Comparison of ENCODE assay signal across 8 mouse cellular contexts in genomic region chr3:132087011-132087486, GRCm38 (mm10). TPM values are rescaled to one million over a fixed set of nuclear protein-coding genes. Genes with fewer than 3 reads are reported as not detected.
A peak's percentile ranks its signal among the peaks of the same experiment; 100 is the strongest.
DNase-seq lines count a peak whose midpoint lies in the region; ATAC-seq and TF ChIP-seq lines count a peak whose summit lies in the region.

No protein-coding gene starts in this region.

- peak overlapping the region; percentile 42; the same call in 1 of the 2 replicates for H3K9ac ChIP-seq in lung, embryonic 14.5 days
- H3K9ac ChIP-seq in forebrain, embryonic 16.5 days (replicated peaks; ENCODE audit: low read depth, low read length): peak overlapping the region; percentile 51
- peak overlapping the region; percentile 7; the same call in 1 of the 2 replicates for H3K9ac ChIP-seq in intestine, embryonic 16.5 days (ENCODE audit: low read depth, low read length)
- peak overlapping the region; percentile 47 for H3K9ac ChIP-seq in limb, embryonic 11.5 days (ENCODE audit: low read length)

- TF ChIP-seq POLR2A in myocyte (IDR thresholded peaks at IDR 0.05; ENCODE audit: insufficient read length, low read depth): no peak

- no peaks in the 10 kb centered on the region for H3K36me3 ChIP-seq in lung, embryonic 14.5 days (ENCODE audit: insufficient read depth)
- no peaks in the 10 kb centered on the region for H3K36me3 ChIP-seq in forebrain, embryonic 16.5 days (ENCODE audit: control insufficient read depth, insufficient read depth)
- H3K36me3 ChIP-seq in intestine, embryonic 16.5 days (ENCODE audit: control insufficient read depth, insufficient read depth, low read length): no peaks in the 10 kb centered on the region
- H3K36me3 ChIP-seq in limb, embryonic 11.5 days (ENCODE audit: control insufficient read depth, insufficient read depth, low read length): no peaks in the 10 kb centered on the region
- no peaks in the 10 kb centered on the region for H3K36me3 ChIP-seq in myocyte (ENCODE audit: control insufficient read depth, insufficient read depth)

- H3K4me3 ChIP-seq in lung, embryonic 14.5 days (ENCODE audit: low read depth, low read length): peak overlapping the region; percentile 44
- H3K4me3 ChIP-seq in forebrain, embryonic 16.5 days (replicated peaks; ENCODE audit: low read length): peak overlapping the region; percentile 49
- peak overlapping the region; percentile 49 for H3K4me3 ChIP-seq in intestine, embryonic 16.5 days (ENCODE audit: low read length)
- peak overlapping the region; percentile 44 for H3K4me3 ChIP-seq in limb, embryonic 11.5 days (ENCODE audit: low read depth, low read length)
- H3K4me3 ChIP-seq in myocyte: no peak overlapping the region

- no peak overlapping the region for H3ac ChIP-seq in myocyte (ENCODE audit: control insufficient read depth, insufficient read length)

- peak overlapping the region; percentile 90 for H3K4me2 ChIP-seq in lung, embryonic 14.5 days
- peak overlapping the region; percentile 81 for H3K4me2 ChIP-seq in forebrain, embryonic 16.5 days (ENCODE audit: low read length)
- peak overlapping the region; percentile 70 for H3K4me2 ChIP-seq in intestine, embryonic 16.5 days (ENCODE audit: low read depth, low read length)
- peak overlapping the region; percentile 78 for H3K4me2 ChIP-seq in limb, embryonic 11.5 days (ENCODE audit: low read depth, severe bottlenecking)
- H3K4me2 ChIP-seq in myocyte (ENCODE audit: low read depth): peak overlapping the region; percentile 34

- H3K27me3 ChIP-seq in lung, embryonic 14.5 days (ENCODE audit: insufficient read depth, low read length): peaks cover 36% of the 10 kb centered on the region
- H3K27me3 ChIP-seq in forebrain, embryonic 16.5 days (replicated peaks; ENCODE audit: control insufficient read depth, insufficient read depth, low read length): peaks cover 10% of the 10 kb centered on the region
- H3K27me3 ChIP-seq in intestine, embryonic 16.5 days (replicated peaks; ENCODE audit: control insufficient read depth, insufficient read depth, low read length): peaks cover 14% of the 10 kb centered on the region
- no peaks in the 10 kb centered on the region for H3K27me3 ChIP-seq in limb, embryonic 11.5 days (ENCODE audit: control insufficient read depth, insufficient read depth, low read length)
- no peaks in the 10 kb centered on the region for H3K27me3 ChIP-seq in myocyte (ENCODE audit: control insufficient read depth, insufficient read depth, insufficient read length)

- no peaks in the 10 kb centered on the region for H3K9me3 ChIP-seq in lung, embryonic 14.5 days (ENCODE audit: low read depth, low read length)
- H3K9me3 ChIP-seq in forebrain, embryonic 16.5 days (ENCODE audit: control insufficient read depth, low read length): no peaks in the 10 kb centered on the region
- no peaks in the 10 kb centered on the region for H3K9me3 ChIP-seq in intestine, embryonic 16.5 days (ENCODE audit: control insufficient read depth, low read length)
- no peaks in the 10 kb centered on the region for H3K9me3 ChIP-seq in limb, embryonic 11.5 days (ENCODE audit: control insufficient read depth, low read length)

- TF ChIP-seq CTCF in lung, embryonic 14.5 days (IDR thresholded peaks at IDR 0.05; ENCODE audit: low read depth): peak; percentile 28; the same call in 1 of the 2 replicates

- WGBS in lung, embryonic 14.5 days: under 1% methylated on average over 21 of the region's 21 CpGs
- 0% methylated on average over 21 of the region's 21 CpGs for WGBS in forebrain, embryonic 16.5 days
- under 1% methylated on average over 21 of the region's 21 CpGs for WGBS in intestine, embryonic 16.5 days
- WGBS in limb, embryonic 11.5 days: 1% methylated on average over 21 of the region's 21 CpGs

- DNase-seq in lung, embryonic 14.5 days: peak; percentile 71
- no peak for DNase-seq in lung, adult 18-20 months
- DNase-seq in limb, embryonic 11.5 days (ENCODE audit: low spot score): peak; percentile 78
- no peak for DNase-seq in thymus, postnatal 4 days
- no peak for DNase-seq in spleen, postnatal 36 days (ENCODE audit: low spot score in 2 of 2)

- ATAC-seq in lung, embryonic 14.5 days (ENCODE audit: insufficient read depth): peak; percentile 77
- peak; percentile 77 for ATAC-seq in forebrain, embryonic 16.5 days
- peak; percentile 64; the same call in 1 of the 2 replicates for ATAC-seq in intestine, embryonic 16.5 days
- peak; percentile 58 for ATAC-seq in limb, embryonic 11.5 days (ENCODE audit: insufficient number of reproducible peaks, low FRiP score, low TSS enrichment, low read depth)

- H3K79me2 ChIP-seq in myocyte (ENCODE audit: control insufficient read depth, insufficient read depth): no peaks in the 10 kb centered on the region

- no peak overlapping the region for H3K27ac ChIP-seq in lung, embryonic 14.5 days (ENCODE audit: low read depth)
- H3K27ac ChIP-seq in forebrain, embryonic 16.5 days (ENCODE audit: low read length): no peak overlapping the region
- H3K27ac ChIP-seq in intestine, embryonic 16.5 days (ENCODE audit: low read length): no peak overlapping the region
- H3K27ac ChIP-seq in limb, embryonic 11.5 days (replicated peaks; ENCODE audit: low read depth, low read length): no peak overlapping the region

- H3K4me1 ChIP-seq in lung, embryonic 14.5 days (ENCODE audit: insufficient read depth): peaks cover 15% of the 10 kb centered on the region
- peaks cover 25% of the 10 kb centered on the region for H3K4me1 ChIP-seq in forebrain, embryonic 16.5 days (replicated peaks; ENCODE audit: control insufficient read depth, insufficient read depth, low read length)
- peaks cover 13% of the 10 kb centered on the region for H3K4me1 ChIP-seq in intestine, embryonic 16.5 days (ENCODE audit: control insufficient read depth, insufficient read depth, low read length)
- H3K4me1 ChIP-seq in limb, embryonic 11.5 days (ENCODE audit: control insufficient read depth, insufficient read depth, low read length): no peaks in the 10 kb centered on the region; the same call in 1 of the 2 replicates

TF ChIP-seq in myocyte, 11 proteins besides CTCF, POLR2A, EP300 and RAD21:
- TF ChIP-seq USF1 (IDR thresholded peaks at IDR 0.05; ENCODE audit: low read depth): no peak
- no peak for TF ChIP-seq TCF3 (IDR thresholded peaks at IDR 0.05; ENCODE audit: insufficient read length, low read depth)
- no peak for TF ChIP-seq MAX (IDR thresholded peaks at IDR 0.05; ENCODE audit: low read depth)
- no peak for TF ChIP-seq MYOD1 (IDR thresholded peaks at IDR 0.05; ENCODE audit: control insufficient read depth in 1 of 3, insufficient read length in 2 of 3, low read depth in 2 of 3)
- no peak for TF ChIP-seq SRF (IDR thresholded peaks at IDR 0.05; ENCODE audit: control insufficient read depth, insufficient read length, low read depth)
- TF ChIP-seq POLR2AphosphoS2 (IDR thresholded peaks at IDR 0.05; ENCODE audit: insufficient read length, low read depth): no peak
- TF ChIP-seq REST (IDR thresholded peaks at IDR 0.05; ENCODE audit: insufficient read depth, insufficient read length): no peak
- no peak for TF ChIP-seq CEBPB (IDR thresholded peaks at IDR 0.05; ENCODE audit: insufficient read depth, poor library complexity, severe bottlenecking)
- no peak for TF ChIP-seq MYOG (IDR thresholded peaks at IDR 0.05; ENCODE audit: control insufficient read depth in 1 of 3, insufficient read depth in 1 of 3, insufficient read length in 2 of 3, low read depth in 2 of 3)
- no peak for TF ChIP-seq E2F4 (IDR thresholded peaks at IDR 0.05; ENCODE audit: insufficient read depth)
- TF ChIP-seq TCF12 (IDR thresholded peaks at IDR 0.05; ENCODE audit: insufficient read depth, poor library complexity, severe bottlenecking): no peak

RNA-seq across cellular contexts. Expression of gene Dkk2, which starts 2.0 kb away (rescaled TPM):
- 1.9 and 2.1 TPM in 2 replicates for polyA plus RNA-seq in lung, embryonic 14.5 days (2014; fragmentation: Nextera tagmentation; extraction: Ambion mirVana)
- 1.5 and 1.8 TPM in 2 replicates for polyA plus RNA-seq in forebrain, embryonic 16.5 days (2015; fragmentation: Nextera tagmentation; extraction: Ambion mirVana)
- polyA plus RNA-seq in intestine, embryonic 16.5 days (2015; fragmentation: Nextera tagmentation; extraction: Ambion mirVana): 7.9 and 8.4 TPM in 2 replicates
- 12.8 and 14.7 TPM in 2 replicates for polyA plus RNA-seq in limb, embryonic 11.5 days (2014; fragmentation: Nextera tagmentation; extraction: Ambion mirVana)
- polyA plus RNA-seq in myocyte (2012; fragmentation: generic; extraction: Trizol): 0.17 TPM

Comparison
In these comparisons a context has a peak if more than half of its experiments do, and no peak if none do; other contexts are left out.
1. DNase-seq: peak in lung, embryonic 14.5 days (single experiment) and limb, embryonic 11.5 days (single experiment); none in lung, adult 18-20 months (0 of 2), thymus, postnatal 4 days (single experiment) and spleen, postnatal 36 days (0 of 2).
2. H3K4me2 ChIP-seq: peak in every context shown above with its lines; median percentile 90 in lung, embryonic 14.5 days; 81 in forebrain, embryonic 16.5 days; 78 in limb, embryonic 11.5 days; 70 in intestine, embryonic 16.5 days; 34 in myocyte.
3. Peak in every context shown above with its lines, with median percentiles within 50 percentile points of each other: ATAC-seq and H3K9ac ChIP-seq.